Mouse (Mus musculus) retina, postnatal 1 day (tissue): ENCODE results near the gene Krtap29-1.

ENCODE experiments used
- DNase-seq: peaks from one replicate; pipeline ENCODE4 v3.0.0-alpha.2; 2012

Gene Krtap29-1

GRCm38 (mm10) chr11:99937751-99938264 is 41.0 kb downstream of the Krtap29-1 start:
- no peak for DNase-seq

GRCm38 (mm10) chr11:99935991-99936390 is 42.9 kb downstream of the Krtap29-1 start, which contains the start of gene Krtap31-2:
Gene Krtap31-2 (plus strand): TSS chr11:99936291.
- no peak for DNase-seq
